Mouse (Mus musculus): ENCODE results near the gene Ebp. TPM values are rescaled to one million over a fixed set of nuclear protein-coding genes. Genes with fewer than 3 reads are reported as not detected.

Ebp gene
- polyA plus RNA-seq (2017; shearing (Covaris generic)), result 100 to 1,000 TPM; 128 to 201 (median 145) TPM

GRCm38 (mm10) chrX:8193419-8193723 lies at the start of gene Ebp:
Gene Ebp (minus strand): TSS chrX:8193512.
- peak; percentile 19 for ATAC-seq

- ATAC-seq, result no peak
Observed at GRCm38 (mm10) chrX:8238804-8239395, 45.6 kb upstream of the Ebp start.

DNA sequence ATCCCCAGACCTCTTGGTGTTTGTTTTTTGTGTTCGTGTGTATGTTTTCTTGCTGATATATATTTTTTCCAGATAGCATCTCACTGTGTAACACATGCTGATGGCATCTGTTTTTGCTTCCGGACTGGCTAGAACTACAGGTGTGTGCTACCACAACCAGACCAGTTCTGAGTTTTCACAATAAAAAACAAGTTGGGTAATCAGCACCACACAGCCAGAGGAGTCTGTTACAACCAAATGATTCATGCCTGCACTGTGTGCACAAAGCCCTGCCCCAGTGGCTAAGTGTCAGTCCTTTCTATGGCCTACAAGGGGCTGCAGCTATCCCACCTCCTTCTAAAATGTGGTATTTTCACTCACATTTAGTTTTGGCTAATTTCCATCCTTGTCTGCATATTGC lies 43.4 kb upstream of the Ebp start:
- ATAC-seq, result no peak

- ATAC-seq, result no peak
Observed at GRCm38 (mm10) chrX:8233602-8234001, 40.3 kb upstream of the Ebp start.

DNA sequence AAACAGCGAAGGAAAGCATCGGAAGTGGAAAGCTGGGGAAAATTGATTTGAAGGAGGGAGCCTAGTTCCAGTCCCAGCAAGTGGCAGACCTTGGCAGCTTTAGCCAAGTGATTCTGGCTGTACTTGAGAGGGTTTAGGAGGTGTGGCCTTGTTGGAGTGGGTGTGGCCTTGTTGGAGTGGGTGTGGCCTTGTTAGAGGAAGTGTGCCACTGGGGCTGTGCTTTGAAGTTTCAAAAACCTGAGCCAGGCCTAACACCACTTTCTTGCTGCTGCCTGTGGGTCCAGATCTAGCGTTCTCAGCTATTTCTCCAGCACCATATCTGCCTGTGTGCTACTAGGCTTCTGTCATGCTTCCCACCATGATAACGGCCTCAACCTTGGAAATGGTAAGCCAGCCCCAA lies 37.0 kb upstream of the Ebp start:
- no peak for ATAC-seq

DNA sequence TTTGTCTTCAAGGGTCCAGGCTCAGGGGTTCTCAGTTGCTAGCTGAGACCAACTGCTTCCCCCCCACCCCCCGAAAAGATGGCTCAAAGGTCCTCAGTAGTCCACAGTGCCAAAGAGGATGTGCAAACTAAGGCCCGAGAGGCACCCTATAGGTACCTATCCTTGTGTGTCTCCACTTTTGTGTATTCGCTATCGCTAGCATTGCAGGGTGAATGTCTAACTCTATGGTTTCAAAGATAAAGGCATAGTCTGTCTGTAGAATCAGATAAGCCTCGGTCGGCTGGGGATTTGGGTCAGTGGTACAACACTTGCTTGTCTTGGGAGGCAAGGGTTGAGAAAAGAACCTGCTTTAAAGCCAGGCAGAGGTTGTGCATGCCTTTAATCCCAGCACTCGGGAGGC lies 30.2 kb upstream of the Ebp start:
- ATAC-seq, result no peak

- ATAC-seq, result no peak
Observed at GRCm38 (mm10) chrX:8222678-8223421, 29.5 kb upstream of the Ebp start.

DNA sequence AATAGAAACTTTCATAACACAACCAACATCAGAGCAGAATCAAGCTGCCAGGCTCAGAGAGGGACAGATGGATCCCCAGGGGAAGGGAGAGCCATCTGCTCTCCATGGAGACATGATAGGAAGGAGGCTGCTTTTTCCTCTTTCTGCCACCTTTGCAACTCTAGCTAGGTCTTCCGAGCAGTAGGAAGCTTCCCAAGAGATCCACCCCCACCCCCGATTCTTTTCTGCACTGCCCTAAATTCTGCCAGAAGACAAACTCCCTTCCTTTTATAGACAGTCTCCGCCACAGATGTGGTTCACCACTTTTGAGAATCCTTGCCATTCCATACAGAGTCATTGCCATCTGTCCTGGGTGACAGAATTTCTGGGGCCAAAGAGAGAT lies 29.0 kb upstream of the Ebp start:
- ATAC-seq, result no peak

DNA sequence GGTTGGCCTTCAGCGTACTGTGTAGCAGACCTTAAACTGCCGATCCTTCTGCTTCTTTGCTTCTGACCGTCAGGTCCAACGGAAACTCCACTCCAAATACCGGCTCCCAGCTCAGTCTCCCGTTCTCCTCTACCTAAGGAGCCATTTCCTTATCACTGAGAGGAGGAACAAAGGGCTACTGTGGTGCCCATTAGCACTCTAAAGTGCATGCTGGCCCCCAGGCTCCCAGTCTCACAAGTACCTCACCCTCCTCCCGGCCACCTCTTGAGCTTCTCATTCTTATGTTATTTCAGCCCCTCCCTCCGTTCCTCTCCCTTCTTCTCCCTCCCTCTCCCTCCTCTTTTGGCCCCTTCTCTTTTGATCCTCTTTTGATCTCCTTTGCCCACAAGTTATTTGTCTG lies 26.3 kb upstream of the Ebp start:
- no peak for ATAC-seq

- no peak for ATAC-seq
Observed at GRCm38 (mm10) chrX:8218114-8218513, 24.8 kb upstream of the Ebp start.

GRCm38 (mm10) chrX:8217383-8217782 lies 24.1 kb upstream of the Ebp start:
- no peak for ATAC-seq

DNA sequence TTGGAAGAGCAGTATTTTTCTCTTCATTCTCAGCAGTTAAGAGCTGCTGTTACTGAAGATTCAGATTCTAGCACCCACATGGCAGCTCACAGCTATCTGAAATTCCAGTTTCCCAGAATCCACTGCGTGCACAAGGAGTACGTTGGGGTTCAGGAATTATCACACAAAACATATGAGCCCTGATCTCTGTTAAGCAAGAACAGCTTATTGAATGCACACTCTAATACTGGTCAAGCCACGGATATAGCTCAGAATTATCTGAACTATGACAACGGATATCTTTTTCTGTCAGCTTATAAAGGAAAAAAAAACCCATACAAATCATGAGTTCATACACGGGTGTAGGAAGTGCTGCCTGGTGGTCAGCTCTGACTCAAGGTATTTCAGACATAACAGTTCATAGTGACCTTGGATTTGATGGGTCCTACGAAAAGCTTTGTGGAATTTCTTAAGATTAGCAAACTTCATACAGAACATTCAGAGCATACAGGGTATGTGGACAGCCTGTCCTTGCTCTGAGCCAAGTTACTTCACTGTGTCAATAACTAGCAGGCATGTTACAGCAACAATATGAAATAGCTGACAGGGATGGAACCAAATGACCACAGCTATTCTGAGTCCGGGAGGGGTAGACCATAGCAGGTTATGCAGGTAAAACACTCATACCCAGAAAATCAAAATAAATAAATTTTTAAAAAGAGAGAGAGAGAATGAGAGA lies 18.3 kb upstream of the Ebp start:
- no peak for ATAC-seq

GRCm38 (mm10) chrX:8209720-8210119 lies 16.4 kb upstream of the Ebp start:
- ATAC-seq, result no peak

GRCm38 (mm10) chrX:8207224-8207623 lies 13.9 kb upstream of the Ebp start:
- no peak for ATAC-seq

DNA sequence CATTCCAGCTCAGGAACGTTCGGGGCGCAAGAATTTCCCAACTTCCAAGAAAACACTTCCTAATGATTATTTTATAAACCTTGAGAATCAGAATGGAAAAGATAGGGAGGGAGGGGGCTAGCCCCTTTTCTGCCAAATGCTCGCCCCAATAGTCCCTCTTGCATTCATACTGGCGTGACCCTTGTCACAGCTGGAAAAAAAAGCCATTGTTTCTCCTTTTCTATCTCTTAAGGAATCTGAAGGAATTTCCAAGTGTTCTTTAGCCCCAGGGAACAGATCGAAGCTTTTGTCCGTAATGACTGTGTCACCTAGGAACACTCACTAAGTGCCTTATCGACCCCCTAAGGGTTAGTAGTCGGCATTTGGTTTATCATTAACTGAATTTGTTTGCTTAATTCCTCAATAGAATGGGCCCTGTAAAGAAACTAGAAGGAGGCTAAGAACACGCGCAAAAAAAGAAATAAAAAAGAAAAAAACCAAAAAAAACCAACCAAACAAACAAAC lies 13.4 kb upstream of the Ebp start:
- no peak for ATAC-seq

- ATAC-seq, result no peak
Observed at GRCm38 (mm10) chrX:8206015-8206693, 12.8 kb upstream of the Ebp start, which contains the start of gene Porcn. Gene Porcn (minus strand): TSS chrX:8206525.

- ATAC-seq, result no peak
Observed at GRCm38 (mm10) chrX:8205551-8205950, 12.2 kb upstream of the Ebp start.

DNA sequence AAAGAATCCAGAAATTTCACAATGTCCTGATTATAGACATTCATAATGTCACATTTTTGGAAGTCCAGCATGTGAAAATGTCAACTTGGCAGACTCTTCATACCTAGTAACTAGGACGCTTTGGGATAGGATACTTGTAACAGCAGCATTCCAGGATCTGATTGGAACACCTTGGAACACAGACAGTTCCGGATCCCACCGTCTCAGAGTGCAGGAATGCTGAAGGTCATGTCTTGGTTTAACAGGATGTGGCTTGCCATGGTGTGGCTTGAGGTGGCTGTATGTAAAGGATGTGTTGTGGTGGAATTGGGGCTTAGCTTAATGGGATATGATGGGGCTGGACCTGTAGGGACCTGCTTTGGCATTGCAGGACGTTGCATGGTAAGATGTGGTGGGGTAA lies 11.8 kb upstream of the Ebp start:
- no peak for ATAC-seq

DNA sequence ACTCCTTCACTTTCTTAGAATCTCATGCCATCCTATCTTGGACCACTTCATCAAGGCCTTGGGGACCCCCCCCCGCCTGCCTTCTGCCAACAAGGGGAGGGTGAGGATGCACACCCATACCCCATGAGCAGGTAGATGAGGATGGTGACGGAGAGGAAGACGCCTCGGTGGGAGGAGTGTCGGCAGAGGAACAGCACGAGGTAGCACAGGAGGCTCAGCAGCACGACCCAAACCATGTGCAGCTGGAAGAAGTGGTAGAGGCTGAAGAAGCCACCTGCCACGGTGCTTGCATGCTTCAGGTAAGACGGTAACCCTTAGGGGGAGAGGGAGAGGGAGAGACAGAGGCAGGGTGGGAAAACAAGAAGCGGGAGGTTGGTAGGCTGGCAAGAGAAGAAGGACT lies 10.8 kb upstream of the Ebp start:
- ATAC-seq, result no peak

DNA sequence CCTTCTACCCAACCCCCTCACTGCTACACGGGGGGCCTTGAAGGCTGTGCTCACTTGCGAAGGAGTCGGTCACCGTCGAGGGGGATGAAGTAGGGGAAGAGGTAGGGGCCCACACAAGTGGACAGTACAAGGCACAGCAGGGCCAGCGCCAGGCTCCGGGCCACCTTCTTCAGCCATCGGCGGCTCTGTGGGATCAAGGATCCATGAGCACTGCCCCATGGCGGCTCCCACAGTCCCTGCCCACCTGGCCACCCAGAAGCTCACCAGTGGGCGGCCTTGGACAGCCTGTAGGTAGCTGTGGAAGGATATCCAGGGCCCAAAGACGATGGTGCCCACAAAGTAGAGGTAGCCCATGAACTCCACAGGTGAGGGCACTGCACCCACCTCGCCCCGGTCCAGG lies 9.8 kb upstream of the Ebp start:
- ATAC-seq, result no peak

- peak; percentile 99 for ATAC-seq
Observed at GRCm38 (mm10) chrX:8192640-8193418, 483 bp downstream of the Ebp start.

DNA sequence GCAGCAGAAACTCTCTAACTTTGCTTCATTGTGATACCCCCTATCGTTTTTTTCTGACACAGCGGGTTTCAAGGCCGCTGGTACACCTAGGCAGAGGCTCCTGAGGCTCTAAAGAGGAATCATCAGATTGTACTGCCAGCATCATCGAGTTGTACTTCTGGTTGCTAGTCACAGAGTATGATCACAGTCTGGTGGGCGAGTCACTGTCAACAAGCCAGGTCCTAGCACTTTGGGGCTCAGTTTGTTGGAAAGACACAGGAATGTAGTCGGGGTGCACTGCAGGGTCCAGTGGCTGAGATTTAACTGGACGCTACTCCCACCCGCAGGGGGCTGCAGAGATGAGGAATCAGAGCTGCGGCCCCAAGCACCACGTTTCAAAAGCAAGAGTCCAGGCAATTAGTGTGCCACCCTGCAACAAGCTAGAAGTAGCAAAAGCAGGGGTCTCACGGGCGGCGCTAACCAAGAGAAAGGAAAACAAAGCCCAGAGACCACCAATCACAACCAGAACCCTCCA lies 1.1 kb downstream of the Ebp start:
- no peak for ATAC-seq
